ENCODE assay signal across 19 mouse cellular contexts in genomic region chr16:35485711-35486110, GRCm38 (mm10). TPM values are rescaled to one million over a fixed set of nuclear protein-coding genes. Genes with fewer than 3 reads are reported as not detected.
DNase-seq lines count a peak whose midpoint lies in the region; ATAC-seq lines count a peak whose summit lies in the region.
"Had no signal": no experiment of that assay in that cellular context is flagged by ENCODE, and none has a peak within 500 bp of the region (broad histone marks: within the 10 kb centered on the region; RNA-seq: fewer than 3 reads in every experiment).

No protein-coding gene starts in this region.

- H3K9me3 ChIP-seq in forebrain, embryonic 14.5 days (replicated peaks; ENCODE audit: control insufficient read depth, low read length): no peaks in the 10 kb centered on the region
- H3K9me3 ChIP-seq in forebrain, embryonic 10.5 days: no peaks in the 10 kb centered on the region
- H3K9me3 ChIP-seq in hindbrain, embryonic 10.5 days: peaks cover 4% of the 10 kb centered on the region; the same call in 1 of the 2 replicates
- H3K9me3 ChIP-seq in hindbrain, embryonic 11.5 days (ENCODE audit: control insufficient read depth, low read length): no peaks in the 10 kb centered on the region
- H3K9me3 ChIP-seq in neural tube, embryonic 13.5 days: no peaks in the 10 kb centered on the region
- H3K9me3 ChIP-seq: hindbrain, embryonic 12.5 days; intestine, embryonic 15.5 days; limb, embryonic 15.5 days; midbrain, embryonic 12.5 days; neural tube, embryonic 15.5 days had no signal

- no peaks in the 10 kb centered on the region for H3K27me3 ChIP-seq in forebrain, embryonic 14.5 days (replicated peaks; ENCODE audit: control insufficient read depth, insufficient read depth, low read length)
- peaks cover 15% of the 10 kb centered on the region for H3K27me3 ChIP-seq in forebrain, embryonic 10.5 days (ENCODE audit: poor library complexity, severe bottlenecking)
- peaks cover 19% of the 10 kb centered on the region for H3K27me3 ChIP-seq in hindbrain, embryonic 10.5 days (ENCODE audit: insufficient read depth, poor library complexity, severe bottlenecking)
- H3K27me3 ChIP-seq in hindbrain, embryonic 11.5 days (ENCODE audit: control insufficient read depth, insufficient read depth, low read length): no peaks in the 10 kb centered on the region
- no peaks in the 10 kb centered on the region; the same call in 1 of the 2 replicates for H3K27me3 ChIP-seq in neural tube, embryonic 13.5 days
- H3K27me3 ChIP-seq: intestine, embryonic 15.5 days; limb, embryonic 15.5 days; neural tube, embryonic 15.5 days had no signal

- ATAC-seq in forebrain, embryonic 14.5 days: no peak
- ATAC-seq in hindbrain, embryonic 11.5 days (ENCODE audit: low FRiP score): no peak
- ATAC-seq in neural tube, embryonic 13.5 days (ENCODE audit: low read depth): no peak
- ATAC-seq: intestine, embryonic 15.5 days had no signal

- no peak overlapping the region for H3K9ac ChIP-seq in forebrain, embryonic 14.5 days (ENCODE audit: low read length)
- H3K9ac ChIP-seq in hindbrain, embryonic 11.5 days (ENCODE audit: low read depth, low read length): no peak overlapping the region
- no peak overlapping the region for H3K9ac ChIP-seq in neural tube, embryonic 13.5 days
- H3K9ac ChIP-seq: hindbrain, embryonic 12.5 days; intestine, embryonic 15.5 days; limb, embryonic 15.5 days; midbrain, embryonic 12.5 days; neural tube, embryonic 15.5 days had no signal

- H3K4me1 ChIP-seq in forebrain, embryonic 14.5 days (ENCODE audit: control insufficient read depth, insufficient read depth, low read length): peaks cover 16% of the 10 kb centered on the region
- H3K4me1 ChIP-seq in forebrain, embryonic 10.5 days: peaks cover 60% of the 10 kb centered on the region
- peaks cover 75% of the 10 kb centered on the region for H3K4me1 ChIP-seq in hindbrain, embryonic 10.5 days (replicated peaks)
- peaks cover 3% of the 10 kb centered on the region for H3K4me1 ChIP-seq in hindbrain, embryonic 11.5 days (replicated peaks; ENCODE audit: control insufficient read depth, insufficient read depth, low read length)
- H3K4me1 ChIP-seq in neural tube, embryonic 13.5 days (replicated peaks): peaks cover 48% of the 10 kb centered on the region

- H3K27ac ChIP-seq in forebrain, embryonic 14.5 days (ENCODE audit: low read depth, low read length): peak overlapping the region; percentile 39; the same call in 1 of the 2 replicates
- H3K27ac ChIP-seq in forebrain, embryonic 10.5 days: no peak overlapping the region
- peak overlapping the region; percentile 62 for H3K27ac ChIP-seq in hindbrain, embryonic 10.5 days
- no peak overlapping the region for H3K27ac ChIP-seq in hindbrain, embryonic 11.5 days (ENCODE audit: low read depth, low read length)
- H3K27ac ChIP-seq in neural tube, embryonic 13.5 days (replicated peaks): peak overlapping the region; percentile 49; the same call in 1 of the 2 replicates
- H3K27ac ChIP-seq: hindbrain, embryonic 12.5 days; intestine, embryonic 15.5 days; limb, embryonic 15.5 days; midbrain, embryonic 12.5 days; neural tube, embryonic 15.5 days had no signal

- H3K4me2 ChIP-seq in forebrain, embryonic 14.5 days (ENCODE audit: low read length): no peak overlapping the region
- no peak overlapping the region for H3K4me2 ChIP-seq in hindbrain, embryonic 11.5 days (replicated peaks; ENCODE audit: low read depth, low read length)
- no peak overlapping the region; the same call in 1 of the 2 replicates for H3K4me2 ChIP-seq in neural tube, embryonic 13.5 days
- H3K4me2 ChIP-seq: hindbrain, embryonic 12.5 days; intestine, embryonic 15.5 days; limb, embryonic 15.5 days; midbrain, embryonic 12.5 days; neural tube, embryonic 15.5 days had no signal

- 65% methylated on average over 9 of the region's 9 CpGs for WGBS in forebrain, embryonic 14.5 days
- WGBS in forebrain, embryonic 10.5 days: 92% methylated on average over 9 of the region's 9 CpGs
- 85% methylated on average over 9 of the region's 9 CpGs for WGBS in hindbrain, embryonic 10.5 days
- WGBS in hindbrain, embryonic 11.5 days: 86% methylated on average over 9 of the region's 9 CpGs
- WGBS in neural tube, embryonic 13.5 days: 71% methylated on average over 9 of the region's 9 CpGs

- H3K4me3 ChIP-seq in forebrain, embryonic 14.5 days (ENCODE audit: low read depth, low read length): no peak overlapping the region
- no peak overlapping the region for H3K4me3 ChIP-seq in forebrain, embryonic 10.5 days
- no peak overlapping the region for H3K4me3 ChIP-seq in hindbrain, embryonic 10.5 days
- no peak overlapping the region for H3K4me3 ChIP-seq in hindbrain, embryonic 11.5 days (ENCODE audit: low read depth, low read length)
- no peak overlapping the region for H3K4me3 ChIP-seq in neural tube, embryonic 13.5 days
- H3K4me3 ChIP-seq: hindbrain, embryonic 12.5 days; intestine, embryonic 15.5 days; limb, embryonic 15.5 days; midbrain, embryonic 12.5 days; neural tube, embryonic 15.5 days had no signal

- peak; percentile 27 for DNase-seq in forebrain, embryonic 14.5 days (ENCODE audit: low spot score)
- DNase-seq in forebrain, embryonic 10.5 days (ENCODE audit: extremely low spot score, low spot score): no peak
- DNase-seq in hindbrain, embryonic 10.5 days (ENCODE audit: low spot score): no peak
- no peak for DNase-seq in hindbrain, embryonic 11.5 days (ENCODE audit: low spot score)
- no peak for DNase-seq in neural tube, embryonic 10.5 days (ENCODE audit: extremely low spot score, low spot score)
- no peak for DNase-seq in ovary, adult 18-20 months (ENCODE audit: low spot score)
- DNase-seq in spleen, adult 12 weeks (ENCODE audit: low spot score): no peak
- DNase-seq: adrenal gland, adult 2 months; cerebellum, adult 11 months; cerebellum, postnatal 25 days; kidney, postnatal 4 days; retina, postnatal 1 day; thymus, postnatal 14 days had no signal

- no peaks in the 10 kb centered on the region for H3K36me3 ChIP-seq in forebrain, embryonic 14.5 days (ENCODE audit: control insufficient read depth, insufficient read depth, low read length)
- H3K36me3 ChIP-seq in forebrain, embryonic 10.5 days (replicated peaks): no peaks in the 10 kb centered on the region; the same call in 1 of the 2 replicates
- H3K36me3 ChIP-seq in hindbrain, embryonic 10.5 days: peaks cover 12% of the 10 kb centered on the region
- no peaks in the 10 kb centered on the region for H3K36me3 ChIP-seq in hindbrain, embryonic 11.5 days (ENCODE audit: control insufficient read depth, insufficient read depth, low read length)
- H3K36me3 ChIP-seq in neural tube, embryonic 13.5 days: no peaks in the 10 kb centered on the region
- H3K36me3 ChIP-seq: hindbrain, embryonic 12.5 days; intestine, embryonic 15.5 days; limb, embryonic 15.5 days; midbrain, embryonic 12.5 days; neural tube, embryonic 15.5 days had no signal

RNA-seq across cellular contexts. Expression of gene Pdia5, which starts 5.0 kb away (rescaled TPM):
- 5.9 and 7.2 TPM in 2 replicates for polyA plus RNA-seq in forebrain, embryonic 14.5 days (2014; fragmentation: Nextera tagmentation; extraction: Ambion mirVana)
- polyA plus RNA-seq in forebrain, embryonic 10.5 days (2016; fragmentation: Nextera tagmentation; extraction: Ambion mirVana): 19.1 and 22.7 TPM in 2 replicates
- 23.0 and 28.2 TPM in 2 replicates for polyA plus RNA-seq in hindbrain, embryonic 10.5 days (2016; fragmentation: Nextera tagmentation; extraction: Ambion mirVana)
- 11.3 and 13.1 TPM in 2 replicates for polyA plus RNA-seq in hindbrain, embryonic 11.5 days (2014; fragmentation: Nextera tagmentation; extraction: Ambion mirVana)
- polyA plus RNA-seq in neural tube, embryonic 13.5 days (2015; fragmentation: Nextera tagmentation; extraction: Ambion mirVana): 20.3 and 22.7 TPM in 2 replicates

RNA-seq across cellular contexts. Expression of gene Sema5b, which starts 55.2 kb away (rescaled TPM):
- polyA plus RNA-seq in forebrain, embryonic 14.5 days (2014; fragmentation: Nextera tagmentation; extraction: Ambion mirVana): 10.5 and 13.7 TPM in 2 replicates
- 35.7 and 37.5 TPM in 2 replicates for polyA plus RNA-seq in forebrain, embryonic 10.5 days (2016; fragmentation: Nextera tagmentation; extraction: Ambion mirVana)
- polyA plus RNA-seq in hindbrain, embryonic 10.5 days (2016; fragmentation: Nextera tagmentation; extraction: Ambion mirVana): 45.7 and 57.8 TPM in 2 replicates
- 27.3 and 30.1 TPM in 2 replicates for polyA plus RNA-seq in hindbrain, embryonic 11.5 days (2014; fragmentation: Nextera tagmentation; extraction: Ambion mirVana)
- polyA plus RNA-seq in neural tube, embryonic 13.5 days (2015; fragmentation: Nextera tagmentation; extraction: Ambion mirVana): 24.0 and 27.4 TPM in 2 replicates

Comparison
In these comparisons a context has a peak if more than half of its experiments do, and no peak if none do; other contexts are left out.
1. H3K27ac ChIP-seq: peak in forebrain, embryonic 14.5 days (single experiment), hindbrain, embryonic 10.5 days (single experiment) and neural tube, embryonic 13.5 days (single experiment); none in forebrain, embryonic 10.5 days (single experiment) and hindbrain, embryonic 11.5 days (single experiment).